Comparison of ENCODE assay signal across 15 mouse cellular contexts in the genomic region with DNA sequence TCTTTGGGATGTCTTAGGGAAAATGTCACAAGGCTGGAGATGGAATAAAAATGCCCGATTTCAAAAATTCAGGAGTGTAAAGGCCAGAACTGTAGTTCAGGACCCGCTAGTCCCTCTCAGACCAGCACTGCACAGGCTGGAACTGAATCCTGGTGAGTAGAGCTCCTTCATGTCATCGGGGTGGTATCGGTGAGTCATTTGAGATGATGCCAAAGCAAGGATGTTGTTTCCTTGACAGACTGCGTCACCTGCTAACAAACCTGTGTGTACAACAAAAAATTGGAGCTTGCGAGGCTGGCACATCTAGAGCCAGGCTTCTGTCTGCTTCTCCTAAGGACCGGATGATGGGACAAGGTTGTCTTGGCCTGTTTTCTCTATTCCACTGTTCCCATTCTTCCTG. TPM values are rescaled to one million over a fixed set of nuclear protein-coding genes. Genes with fewer than 3 reads are reported as not detected.
A peak's percentile ranks its signal among the peaks of the same experiment; 100 is the strongest.
DNase-seq lines count a peak whose midpoint lies in the region; ATAC-seq and TF ChIP-seq lines count a peak whose summit lies in the region.
"Had no signal": no experiment of that assay in that cellular context is flagged by ENCODE, and none has a peak within 500 bp of the region (broad histone marks: within the 10 kb centered on the region; RNA-seq: fewer than 3 reads in every experiment).

No protein-coding gene starts in this region.

- POLR2A ChIA-PET in Patski (lab: Charles Lee), result no interaction called here

- no peaks in the 10 kb centered on the region for H3K27me3 ChIP-seq in Patski
- H3K27me3 ChIP-seq: embryonic facial prominence, embryonic 12.5 days; forebrain, embryonic 15.5 days; heart, embryonic 15.5 days; intestine, embryonic 15.5 days had no signal

- no peak for TF ChIP-seq CTCF in Patski (IDR thresholded peaks at IDR 0.05)

- peak; percentile 40 for ATAC-seq in Patski
- ATAC-seq: activated CD4-positive, CD25-positive, alpha-beta regulatory T cell, adult 4 months; forebrain, embryonic 15.5 days had no signal

- peak; percentile 55 for DNase-seq in adrenal gland, adult 2 months
- DNase-seq in adrenal gland, adult 18-20 months (ENCODE audit: low spot score in 2 of 2), result no peak
- DNase-seq in cerebellum, adult 8-10 months, result peak; percentile 27
- DNase-seq in cerebellum, adult 11 months, result no peak
- DNase-seq in Patski (ENCODE audit: low read depth, low spot score), result no peak
- peak; percentile 73 for DNase-seq in brain, adult 2 months (ENCODE audit: low read depth, low spot score)
- DNase-seq in natural killer cell, adult 2 months (ENCODE audit: low spot score in 2 of 2), result no peak
- DNase-seq: gastrocnemius, postnatal 10 days; heart, postnatal 14 days; kidney, adult 18-20 months had no signal

- in situ Hi-C loops in Patski (cut with MboI; ENCODE audit: low pct_unique_long_range_greater_than_20kb), result no loop called here

- CTCF ChIA-PET in Patski (lab: Charles Lee), result interaction anchor here (1.1 kb wide), 1 partner anchor 16 kb away, joined by 4 read pairs; no protein-coding TSS in a partner anchor

RNA-seq across cellular contexts. Expression of a gene that starts 13.1 kb away (rescaled TPM):
- total RNA-seq in adrenal gland, adult 2 months (2021), result 10 to 100 TPM; 23.9 to 85.2 TPM
- 13.1 and 20.7 TPM in 2 replicates for polyA plus RNA-seq in adrenal gland, adult 2 months (2012; rRNA removed)
- 10 to 100 TPM; 33.2 to 54.3 TPM for total RNA-seq in adrenal gland, adult 18-20 months (2021)
- polyA plus RNA-seq in Patski (2021), result 44.2 TPM

Comparison
In these comparisons a context has a peak if more than half of its experiments do, and no peak if none do; other contexts are left out.
1. DNase-seq: peak in adrenal gland, adult 2 months (single experiment), cerebellum, adult 8-10 months (single experiment) and brain, adult 2 months (single experiment); none in adrenal gland, adult 18-20 months (0 of 2), cerebellum, adult 11 months (single experiment), Patski (single experiment) and natural killer cell, adult 2 months (0 of 2).